Mouse (Mus musculus) naive thymus-derived CD4-positive, alpha-beta T cell, adult 5 months (primary cell): ENCODE measurements around the gene Dlst. TPM values are rescaled to one million over a fixed set of nuclear protein-coding genes. Genes with fewer than 3 reads are reported as not detected.

Experiments used
- polyA plus RNA-seq: library from polyadenylated mRNA; unstranded; fragments of 100-300 nt; shearing (Covaris generic); gene quantifications from one replicate; pipeline ENCODE4 v1.2.1, GENCODE M21; 2017

Gene Dlst
- polyA plus RNA-seq = 124 TPM

DNA sequence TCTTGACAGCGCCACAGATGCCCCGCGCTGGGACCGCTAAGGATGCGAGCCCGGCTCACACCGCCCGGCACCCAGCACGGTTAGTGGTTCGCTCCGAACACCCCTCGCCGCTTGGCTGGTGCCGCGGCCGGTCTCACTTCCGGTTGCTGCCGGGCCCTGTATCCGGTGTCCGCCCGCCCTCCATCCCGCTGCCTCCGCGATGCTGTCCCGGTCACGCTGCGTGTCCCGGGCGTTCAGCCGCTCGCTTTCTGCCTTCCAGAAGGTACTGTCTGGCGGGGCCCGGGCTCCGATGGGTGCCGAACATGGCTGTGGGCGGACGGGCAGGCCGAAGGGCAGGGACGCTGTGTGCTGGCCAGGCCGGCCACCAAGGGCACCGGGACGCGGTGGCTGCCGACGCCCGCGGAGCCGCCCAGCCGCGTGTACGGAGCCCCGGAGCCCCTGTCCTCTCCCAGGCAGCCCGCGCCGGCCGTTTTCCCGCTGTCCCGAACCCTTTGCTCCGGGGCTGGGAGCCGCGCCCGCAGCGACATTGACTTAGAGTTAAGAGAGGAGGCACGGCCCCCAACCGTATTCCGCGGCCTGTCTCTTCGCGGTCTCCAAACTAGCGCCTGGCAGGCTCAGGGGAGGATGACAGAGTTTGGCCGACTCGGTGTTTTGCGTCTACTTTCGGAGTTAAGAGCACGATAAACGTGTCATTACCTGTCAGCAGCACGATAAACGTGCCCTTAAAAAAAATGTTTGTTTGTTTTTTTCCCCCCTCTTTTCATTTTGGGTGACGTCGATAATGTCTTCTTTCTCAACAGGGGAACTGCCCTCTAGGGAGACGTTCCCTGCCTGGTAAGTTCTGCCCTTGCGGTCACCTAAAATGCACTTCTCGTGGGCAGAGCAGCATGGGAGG, at the start of gene Dlst, which contains the start of gene Prox2:
Dlst (plus strand) TSS at position 136 of the 895 bp plus-strand sequence.
Prox2 (minus strand) TSS at position 62 of the 895 bp plus-strand sequence.

GRCm38 (mm10) chr12:85151002-85151774, 40.6 kb downstream of the Dlst start, which contains the start of gene Rps6kl1:
Gene Rps6kl1, minus strand, starts transcription at chr12:85151264.

DNA sequence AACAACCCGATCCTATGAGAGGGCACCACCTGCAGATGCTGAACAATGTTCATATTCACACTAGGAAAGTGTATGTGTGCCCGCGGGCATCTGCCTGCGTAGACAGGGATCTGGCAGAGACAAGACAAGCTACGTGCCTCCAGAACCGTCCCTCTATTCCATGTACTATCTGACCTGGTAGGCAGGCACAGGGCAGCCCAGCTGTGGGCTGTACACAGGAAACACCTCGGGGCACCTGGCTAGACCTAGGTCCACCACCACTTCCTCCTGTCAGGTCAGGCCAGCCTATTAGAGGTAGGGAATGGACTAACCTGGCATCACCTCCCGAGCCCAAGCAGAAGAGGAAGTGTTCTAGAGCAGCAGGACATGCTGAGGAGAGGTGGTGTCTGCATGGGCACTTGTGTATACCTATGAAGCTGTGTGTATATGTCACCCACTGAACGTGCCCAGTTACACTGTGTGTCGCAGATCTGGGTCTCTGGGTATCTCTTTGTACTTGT, 67.2 kb downstream of the Dlst start, which contains the start of gene Pgf:
Pgf (minus strand) TSS at position 51 of the 500 bp plus-strand sequence.

Other genes starting within 250 kb of the Dlst start
- not detected for gene Ltbp2, start 234.3 kb upstream of the Dlst start, polyA plus RNA-seq
- gene Fcf1, start 139.9 kb upstream of the Dlst start, polyA plus RNA-seq = 108 TPM
- gene Arel1, start 139.9 kb upstream of the Dlst start, polyA plus RNA-seq = 16.8 TPM
- gene Ylpm1, start 114.5 kb upstream of the Dlst start, polyA plus RNA-seq = 36.4 TPM
- gene Prox2, start 74 bp upstream of the Dlst start, polyA plus RNA-seq = 3.9 TPM
- gene Rps6kl1, start 40.4 kb downstream of the Dlst start, polyA plus RNA-seq = 2.2 TPM
- gene Pgf, start 67.0 kb downstream of the Dlst start, polyA plus RNA-seq = not detected
- 92.5 TPM for gene Eif2b2, start 108.6 kb downstream of the Dlst start, polyA plus RNA-seq
- 6.7 TPM for gene Mlh3, start 159.8 kb downstream of the Dlst start, polyA plus RNA-seq
- gene Acyp1, start 177.6 kb downstream of the Dlst start, polyA plus RNA-seq = 32.5 TPM
- gene Zc2hc1c, start 177.8 kb downstream of the Dlst start, polyA plus RNA-seq = 0.25 TPM
- 27.8 TPM for gene Nek9, start 228.5 kb downstream of the Dlst start, polyA plus RNA-seq